Comparison of ENCODE assay signal across 22 mouse cellular contexts in the genomic region with DNA sequence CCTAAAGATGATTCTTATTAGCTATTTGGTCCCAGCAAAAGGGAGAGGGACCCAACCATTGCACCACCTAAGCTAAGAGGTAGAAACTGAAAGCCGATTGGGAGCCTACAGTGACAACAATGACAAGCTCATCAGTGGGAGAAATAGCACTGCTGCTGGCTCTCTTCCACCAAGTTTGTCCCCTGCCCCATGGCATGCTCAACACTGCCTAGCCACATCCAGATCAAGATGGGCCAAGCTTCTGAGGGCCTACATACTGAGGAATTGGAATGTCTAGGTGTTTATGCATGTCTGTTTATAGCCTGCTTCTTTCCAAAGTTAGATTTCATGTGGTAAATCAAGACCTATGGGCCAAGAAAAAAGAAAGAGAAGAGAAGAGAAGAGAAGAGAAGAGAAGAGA. TPM values are rescaled to one million over a fixed set of nuclear protein-coding genes. Genes with fewer than 3 reads are reported as not detected.
DNase-seq lines count a peak whose midpoint lies in the region; ATAC-seq lines count a peak whose summit lies in the region.
"Had no signal": no experiment of that assay in that cellular context is flagged by ENCODE, and none has a peak within 500 bp of the region (broad histone marks: within the 10 kb centered on the region; RNA-seq: fewer than 3 reads in every experiment).

No protein-coding gene starts in this region.

- H3K4me1 ChIP-seq in heart, embryonic 11.5 days (ENCODE audit: control insufficient read depth, insufficient read depth, low read length): no peaks in the 10 kb centered on the region
- no peaks in the 10 kb centered on the region for H3K4me1 ChIP-seq in heart, embryonic 10.5 days
- no peaks in the 10 kb centered on the region for H3K4me1 ChIP-seq in midbrain, embryonic 11.5 days (ENCODE audit: control insufficient read depth, insufficient read depth, low read length)
- H3K4me1 ChIP-seq in midbrain, embryonic 16.5 days (ENCODE audit: control insufficient read depth, insufficient read depth, low read length): peaks cover 7% of the 10 kb centered on the region

- no peak for ATAC-seq in heart, embryonic 11.5 days (replicated peaks; ENCODE audit: insufficient number of reproducible peaks, low FRiP score, low TSS enrichment)
- no peak for ATAC-seq in midbrain, embryonic 11.5 days (ENCODE audit: low FRiP score)
- no peak for ATAC-seq in midbrain, embryonic 16.5 days
- ATAC-seq: activated CD4-positive, CD25-positive, alpha-beta regulatory T cell, adult 4 months; CD4-positive, CD25-positive, alpha-beta regulatory T cell, adult 4 months; Patski had no signal

- DNase-seq in heart, adult 11 months: peak; percentile 78
- peak; percentile 50 for DNase-seq in heart, embryonic 10.5 days (ENCODE audit: low spot score)
- no peak for DNase-seq in heart, postnatal 36 days
- DNase-seq in midbrain, embryonic 11.5 days (ENCODE audit: low spot score, missing footprints): peak; percentile 54
- DNase-seq: adrenal gland, adult 2 months; adrenal gland, adult 8-10 months; adrenal gland, postnatal 10 days; adrenal gland, postnatal 14 days; adrenal gland, postnatal 25 days; adrenal gland, postnatal 36 days; B cell, adult 2 months; cerebellum, adult 11 months; cerebellum, adult 11-12 months; cerebellum, adult 18-20 months had no signal

- no peak overlapping the region for H3K4me2 ChIP-seq in heart, embryonic 11.5 days
- H3K4me2 ChIP-seq in midbrain, embryonic 11.5 days: no peak overlapping the region
- H3K4me2 ChIP-seq in midbrain, embryonic 16.5 days (ENCODE audit: low read length): no peak overlapping the region

- no peaks in the 10 kb centered on the region for H3K36me3 ChIP-seq in heart, embryonic 11.5 days (ENCODE audit: control insufficient read depth, insufficient read depth, low read length)
- 0 out of 2 replicates have a peak, but pooled peaks cover 8% of the 10 kb centered on the region for H3K36me3 ChIP-seq in heart, embryonic 10.5 days
- H3K36me3 ChIP-seq in midbrain, embryonic 11.5 days (ENCODE audit: control insufficient read depth, insufficient read depth, low read length): no peaks in the 10 kb centered on the region
- no peaks in the 10 kb centered on the region for H3K36me3 ChIP-seq in midbrain, embryonic 16.5 days (ENCODE audit: control insufficient read depth, insufficient read depth, low read length)
- H3K36me3 ChIP-seq: G1E had no signal

- 83% methylated on average over 1 of the region's 1 CpGs for WGBS in heart, embryonic 11.5 days (ENCODE audit: insufficient replicate concordance)
- WGBS in heart, embryonic 10.5 days: 81% methylated on average over 1 of the region's 1 CpGs
- WGBS in midbrain, embryonic 11.5 days: 75% methylated on average over 1 of the region's 1 CpGs
- 88% methylated on average over 1 of the region's 1 CpGs for WGBS in midbrain, embryonic 16.5 days

- no peak overlapping the region for H3K4me3 ChIP-seq in heart, embryonic 11.5 days (ENCODE audit: low read depth, low read length)
- H3K4me3 ChIP-seq in heart, embryonic 10.5 days: no peak overlapping the region
- no peak overlapping the region for H3K4me3 ChIP-seq in midbrain, embryonic 11.5 days (ENCODE audit: low read depth, low read length)
- no peak overlapping the region for H3K4me3 ChIP-seq in midbrain, embryonic 16.5 days (ENCODE audit: low read depth, low read length)

- no peak overlapping the region for H3K27ac ChIP-seq in heart, embryonic 11.5 days (ENCODE audit: low read depth, low read length)
- no peak overlapping the region for H3K27ac ChIP-seq in heart, embryonic 10.5 days
- no peak overlapping the region for H3K27ac ChIP-seq in midbrain, embryonic 11.5 days (ENCODE audit: low read depth, low read length)
- no peak overlapping the region for H3K27ac ChIP-seq in midbrain, embryonic 16.5 days (ENCODE audit: low read length)

- no peaks in the 10 kb centered on the region for H3K27me3 ChIP-seq in heart, embryonic 11.5 days (ENCODE audit: control insufficient read depth, insufficient read depth, low read length)
- H3K27me3 ChIP-seq in heart, embryonic 10.5 days (ENCODE audit: insufficient read depth, poor library complexity, severe bottlenecking): no peaks in the 10 kb centered on the region
- H3K27me3 ChIP-seq in midbrain, embryonic 11.5 days (ENCODE audit: control insufficient read depth, insufficient read depth, low read length): no peaks in the 10 kb centered on the region
- no peaks in the 10 kb centered on the region for H3K27me3 ChIP-seq in midbrain, embryonic 16.5 days (ENCODE audit: control insufficient read depth, insufficient read depth, low read depth, low read length)
- H3K27me3 ChIP-seq: CH12.LX, Patski had no signal

- no peak overlapping the region for H3K9ac ChIP-seq in heart, embryonic 11.5 days (ENCODE audit: low read depth, low read length)
- H3K9ac ChIP-seq in midbrain, embryonic 11.5 days (ENCODE audit: low read length): no peak overlapping the region
- no peak overlapping the region for H3K9ac ChIP-seq in midbrain, embryonic 16.5 days (ENCODE audit: low read depth, low read length)

- intact Hi-C loops in heart, postnatal 36 days (cut with DNase I): no loop called here

- no peaks in the 10 kb centered on the region for H3K9me3 ChIP-seq in heart, embryonic 11.5 days (replicated peaks; ENCODE audit: control insufficient read depth, low read length)
- no peaks in the 10 kb centered on the region for H3K9me3 ChIP-seq in heart, embryonic 10.5 days
- no peaks in the 10 kb centered on the region for H3K9me3 ChIP-seq in midbrain, embryonic 11.5 days (ENCODE audit: control insufficient read depth, low read length)
- no peaks in the 10 kb centered on the region for H3K9me3 ChIP-seq in midbrain, embryonic 16.5 days (replicated peaks; ENCODE audit: control insufficient read depth, low read length, poor library complexity, severe bottlenecking)
- H3K9me3 ChIP-seq: G1E had no signal

RNA-seq across cellular contexts. Expression of gene Sorl1, which starts 58.3 kb away (rescaled TPM):
- 7.6 and 8.8 TPM in 2 replicates for polyA plus RNA-seq in heart, embryonic 11.5 days (2014; fragmentation: Nextera tagmentation; extraction: Ambion mirVana)
- polyA plus RNA-seq in heart, embryonic 10.5 days (2016; fragmentation: Nextera tagmentation; extraction: Ambion mirVana): 6.8 and 12.6 TPM in 2 replicates
- 10 to 100 TPM; 12.5 to 13.3 TPM for total RNA-seq in heart, postnatal 36 days (2021)
- 3.1 and 3.8 TPM in 2 replicates for polyA plus RNA-seq in midbrain, embryonic 11.5 days (2014; fragmentation: Nextera tagmentation; extraction: Ambion mirVana)
- 6.8 and 7.2 TPM in 2 replicates for polyA plus RNA-seq in midbrain, embryonic 16.5 days (2015; fragmentation: Nextera tagmentation; extraction: Ambion mirVana)
- total RNA-seq: MEL had no signal

Comparison
In these comparisons a context has a peak if more than half of its experiments do, and no peak if none do; other contexts are left out.
1. DNase-seq: peak in heart, adult 11 months (single experiment), heart, embryonic 10.5 days (single experiment) and midbrain, embryonic 11.5 days (single experiment); none in heart, postnatal 36 days (0 of 2).